Mouse (Mus musculus) stomach, postnatal 0 days (tissue): ENCODE data around the gene Pde4b. TPM values are rescaled to one million over a fixed set of nuclear protein-coding genes. Genes with fewer than 3 reads are reported as not detected.

Source experiments
- ATAC-seq: fragments of 200-750 bp; cut with Nextera tagmentation; 2 replicates; pipeline ENCODE4 v1.8.0; 2017; ENCODE audit not compliant: low FRiP score, low TSS enrichment
- DNase-seq: peaks from one replicate; pipeline ENCODE4 v3.0.0-alpha.2; 2016; ENCODE audit warnings: low spot score
- H3K27ac ChIP-seq: fragments of 300-500 bp; sonication (generic); replicated peaks from 2 replicates; pipeline ENCODE4 v1.5.1; 2014; ENCODE audit warnings: mild to moderate bottlenecking, control low read depth
- H3K27me3 ChIP-seq: fragments of 300-500 bp; sonication (generic); 2 replicates; pipeline ENCODE4 v1.6.1; 2014; ENCODE audit warnings: low read length; ENCODE audit not compliant: control insufficient read depth, insufficient read depth
- H3K36me3 ChIP-seq: fragments of 300-500 bp; sonication (generic); 2 replicates; pipeline ENCODE4 v1.6.1; 2014; ENCODE audit warnings: low read length, mixed read lengths; ENCODE audit not compliant: control insufficient read depth, insufficient read depth
- H3K4me1 ChIP-seq: fragments of 300-500 bp; sonication (generic); replicated peaks from 2 replicates; pipeline ENCODE4 v1.6.1; 2014; ENCODE audit warnings: antibody characterized with exemption; ENCODE audit not compliant: control insufficient read depth, insufficient read depth
- H3K4me2 ChIP-seq: fragments of 300-500 bp; sonication (generic); replicated peaks from 2 replicates; pipeline ENCODE4 v1.6.1; 2014; ENCODE audit warnings: low read depth, mild to moderate bottlenecking, control low read depth, moderate library complexity
- H3K4me3 ChIP-seq: fragments of 300-500 bp; sonication (generic); 2 replicates; pipeline ENCODE4 v1.5.1; 2014; ENCODE audit warnings: low read depth, low read length, control low read depth
- H3K9ac ChIP-seq: fragments of 300-500 bp; sonication (generic); 2 replicates; pipeline ENCODE4 v1.6.1; 2014; ENCODE audit warnings: mild to moderate bottlenecking, low read length, control low read depth, mixed read lengths
- H3K9me3 ChIP-seq: fragments of 300-500 bp; sonication (generic); 2 replicates; pipeline ENCODE4 v1.6.1; 2016; ENCODE audit warnings: low read length; ENCODE audit not compliant: control insufficient read depth
- CTCF ChIP-seq: IDR thresholded peaks from 2 replicates; pipeline ENCODE4 v1.5.1; 2016; ENCODE audit warnings: antibody characterized with exemption, low read depth, mild to moderate bottlenecking, moderate library complexity
- EP300 ChIP-seq: optimal IDR thresholded peaks from 2 replicates; pipeline ENCODE3; 2016; ENCODE audit warnings: antibody characterized with exemption
- WGBS: fragments of 180-500 bp; shearing (Covaris S2); extraction: QIAGEN DNeasy Blood & Tissue Kit; methylation state at CpG from one replicate; pipeline ENCODE4 v1.1.7; 2014; 5-methylcytosine and 5-hydroxymethylcytosine counted together
- polyA plus RNA-seq: library from polyadenylated mRNA; unstranded; fragments of >200 nt; fragmentation: Nextera tagmentation; extraction: Ambion mirVana; gene quantifications from 2 replicates; pipeline ENCODE4 v1.2.1, GENCODE M21; 2015

Pde4b gene
- polyA plus RNA-seq, 1 experiment from 2014 or later = 9.1 TPM

GRCm38 (mm10) chr4:102510939-102511391 lies 423.6 kb downstream of the Pde4b start:
- H3K27ac ChIP-seq = peak overlapping the region; percentile 86
- H3K27me3 ChIP-seq = no peaks in the 10 kb centered on the region
- TF ChIP-seq CTCF = no peak
- TF ChIP-seq EP300 = peak; percentile 90
- ATAC-seq (peak; percentile 86), DNase-seq (peak; percentile 59)
- H3K4me2 ChIP-seq = peak overlapping the region; percentile 43
- no peak overlapping the region for H3K4me3 ChIP-seq
- no peaks in the 10 kb centered on the region for H3K9me3 ChIP-seq
- peaks cover 7% of the 10 kb centered on the region for H3K4me1 ChIP-seq
- H3K9ac ChIP-seq = peak overlapping the region; percentile 9
- H3K36me3 ChIP-seq = no peaks in the 10 kb centered on the region
- 15% methylated on average over 8 of the region's 8 CpGs for WGBS

- Histone ChIP-seq H3K4me2 (peak overlapping the region; percentile 43), H3K9me3 (no peaks in the 10 kb centered on the region), H3K36me3 (no peaks in the 10 kb centered on the region), H3K4me1 (peaks cover 5% of the 10 kb centered on the region), H3K27me3 (no peaks in the 10 kb centered on the region), H3K27ac (peak overlapping the region; percentile 86), H3K9ac (peak overlapping the region; percentile 9), H3K4me3 (no peak overlapping the region)
- peak; percentile 78 for ATAC-seq
- no peak for TF ChIP-seq EP300
- TF ChIP-seq CTCF = no peak
- 6% methylated on average over 11 of the region's 11 CpGs for WGBS
- DNase-seq = peak; percentile 31
These were observed 424.2 kb downstream of the Pde4b start for GRCm38 (mm10) chr4:102511511-102511910.

DNA sequence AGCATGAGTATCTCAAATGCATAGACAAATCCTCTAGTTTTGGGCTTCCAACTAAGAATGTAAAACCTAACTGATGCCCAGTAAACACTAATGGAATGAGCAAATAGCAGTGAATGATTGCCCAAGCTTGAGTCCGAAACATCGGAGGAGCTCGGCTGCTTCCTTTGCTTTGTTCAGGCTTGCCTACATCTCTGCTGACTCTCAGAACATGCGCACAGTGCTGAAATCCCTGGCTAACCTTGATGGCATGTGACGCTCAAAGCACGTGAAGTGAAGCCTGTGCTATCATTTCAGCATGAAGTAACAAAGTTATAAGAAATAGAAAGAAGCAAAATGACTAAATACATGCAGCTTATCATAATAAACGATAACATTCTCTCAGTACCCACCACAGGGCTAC lies 425.6 kb downstream of the Pde4b start:
- DNase-seq (no peak), ATAC-seq (no peak)
- H3K4me1 ChIP-seq = peaks cover 5% of the 10 kb centered on the region
- no peaks in the 10 kb centered on the region for H3K36me3 ChIP-seq
- TF ChIP-seq CTCF = no peak
- TF ChIP-seq EP300 = no peak
- no peaks in the 10 kb centered on the region for H3K27me3 ChIP-seq
- no peaks in the 10 kb centered on the region for H3K9me3 ChIP-seq
- 74% methylated on average over 7 of the region's 7 CpGs for WGBS
- H3K4me3 ChIP-seq = no peak overlapping the region
- no peak overlapping the region for H3K9ac ChIP-seq
- H3K4me2 ChIP-seq = no peak overlapping the region
- H3K27ac ChIP-seq = no peak overlapping the region

DNA sequence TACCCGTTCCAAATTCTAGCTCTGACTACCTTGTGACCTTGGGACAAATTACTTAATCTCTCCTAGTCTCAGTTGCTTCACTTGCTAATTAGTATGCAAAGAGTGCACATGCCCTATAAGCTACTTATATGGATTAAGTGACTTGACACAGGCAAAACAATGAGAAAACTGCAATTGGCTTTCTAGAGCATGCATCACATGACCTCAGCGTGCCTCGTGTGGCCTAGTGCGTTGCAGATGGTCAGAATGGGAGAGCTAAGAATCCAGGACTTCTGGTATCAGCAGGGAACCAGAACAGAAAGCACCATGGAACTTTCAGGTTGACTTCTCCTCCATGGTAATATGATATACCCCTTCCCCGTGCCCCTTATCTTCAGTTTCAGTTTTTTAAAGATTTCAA lies 426.2 kb downstream of the Pde4b start:
- no peaks in the 10 kb centered on the region for H3K36me3 ChIP-seq
- 76% methylated on average over 5 of the region's 5 CpGs for WGBS
- no peak overlapping the region for H3K4me2 ChIP-seq
- H3K4me3 ChIP-seq = no peak overlapping the region
- H3K27ac ChIP-seq = no peak overlapping the region
- H3K4me1 ChIP-seq = peaks cover 5% of the 10 kb centered on the region
- ATAC-seq (no peak), DNase-seq (no peak)
- TF ChIP-seq EP300 (no peak), CTCF (no peak)
- no peaks in the 10 kb centered on the region for H3K9me3 ChIP-seq
- no peaks in the 10 kb centered on the region for H3K27me3 ChIP-seq
- no peak overlapping the region for H3K9ac ChIP-seq

- Histone ChIP-seq H3K9ac (no peak overlapping the region; the same call in 1 of the 2 replicates), H3K4me1 (peaks cover 5% of the 10 kb centered on the region), H3K27me3 (no peaks in the 10 kb centered on the region), H3K36me3 (no peaks in the 10 kb centered on the region), H3K9me3 (no peaks in the 10 kb centered on the region), H3K4me3 (no peak overlapping the region), H3K4me2 (no peak overlapping the region), H3K27ac (no peak overlapping the region)
- TF ChIP-seq CTCF (no peak), EP300 (no peak)
- ATAC-seq (no peak), DNase-seq (no peak)
- 58% methylated on average over 3 of the region's 3 CpGs for WGBS
These were observed 427.9 kb downstream of the Pde4b start for GRCm38 (mm10) chr4:102514972-102515835.

DNA sequence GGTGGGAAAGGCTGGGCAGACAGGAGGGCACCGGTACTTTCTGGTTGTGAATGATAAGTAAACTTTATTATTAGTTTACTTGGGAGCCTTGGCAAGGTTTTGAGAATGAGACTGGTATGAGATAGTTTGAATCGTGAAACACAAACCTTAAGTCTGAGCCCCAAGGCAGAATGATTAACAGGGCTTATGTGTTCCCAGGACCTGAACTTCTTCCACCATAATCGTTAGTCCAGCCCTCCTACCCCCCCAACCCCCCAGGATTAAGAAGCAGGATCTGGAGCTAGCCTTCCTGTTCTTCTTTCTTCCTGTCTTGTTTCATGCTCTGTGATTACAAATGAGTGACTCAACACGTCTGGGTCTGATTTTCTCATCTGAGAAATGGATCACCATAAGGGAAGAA lies 429.1 kb downstream of the Pde4b start:
- Histone ChIP-seq H3K9me3 (no peaks in the 10 kb centered on the region), H3K4me1 (peaks cover 5% of the 10 kb centered on the region), H3K36me3 (no peaks in the 10 kb centered on the region), H3K27ac (no peak overlapping the region), H3K9ac (no peak overlapping the region), H3K4me3 (no peak overlapping the region), H3K4me2 (no peak overlapping the region), H3K27me3 (no peaks in the 10 kb centered on the region)
- WGBS = 26% methylated on average over 4 of the region's 4 CpGs
- no peak for TF ChIP-seq CTCF
- no peak for TF ChIP-seq EP300
- DNase-seq (no peak), ATAC-seq (no peak)
